Mouse (Mus musculus) lung, embryonic 15.5 days (tissue): ENCODE data around the gene Gm44790. TPM values are rescaled to one million over a fixed set of nuclear protein-coding genes. Genes with fewer than 3 reads are reported as not detected.

Experiments
- ATAC-seq: fragments of 200-750 bp; cut with Nextera tagmentation; 2 replicates; pipeline ENCODE4 v1.8.0; 2017; ENCODE audit warnings: moderate number of reproducible peaks, borderline replicate concordance; ENCODE audit not compliant: low FRiP score, low TSS enrichment; ENCODE audit errors: extremely low read depth
- H3K27ac ChIP-seq: fragments of 300-500 bp; sonication (generic); 2 replicates; pipeline ENCODE4 v1.5.1; 2015; ENCODE audit warnings: moderate library complexity, mild to moderate bottlenecking, inconsistent platforms
- H3K27me3 ChIP-seq: fragments of 300-500 bp; sonication (generic); 2 replicates; pipeline ENCODE4 v1.6.1; 2015; ENCODE audit warnings: inconsistent platforms
- H3K36me3 ChIP-seq: fragments of 300-500 bp; sonication (generic); 2 replicates; pipeline ENCODE4 v1.6.1; 2015; ENCODE audit warnings: inconsistent platforms
- H3K4me1 ChIP-seq: fragments of 300-500 bp; sonication (generic); 2 replicates; pipeline ENCODE4 v1.6.1; 2015; ENCODE audit warnings: inconsistent platforms
- H3K4me2 ChIP-seq: fragments of 300-500 bp; sonication (generic); 2 replicates; pipeline ENCODE4 v1.6.1; 2015; ENCODE audit warnings: inconsistent platforms, mild to moderate bottlenecking, moderate library complexity
- H3K4me3 ChIP-seq: fragments of 300-500 bp; sonication (generic); 2 replicates; pipeline ENCODE4 v1.5.1; 2015; ENCODE audit warnings: mild to moderate bottlenecking, inconsistent platforms
- H3K9ac ChIP-seq: fragments of 300-500 bp; sonication (generic); 2 replicates; pipeline ENCODE4 v1.6.1; 2015; ENCODE audit warnings: inconsistent platforms
- H3K9me3 ChIP-seq: fragments of 300-500 bp; sonication (generic); 2 replicates; pipeline ENCODE4 v1.6.1; 2016; ENCODE audit warnings: inconsistent platforms
- WGBS: fragments of 180-500 bp; shearing (Covaris S2); methylation state at CpG from one replicate; pipeline ENCODE4 v1.1.7; 2015; 5-methylcytosine and 5-hydroxymethylcytosine counted together
- polyA plus RNA-seq: library from polyadenylated mRNA; unstranded; fragments of >200 nt; fragmentation: Nextera tagmentation; extraction: Ambion mirVana; gene quantifications from 2 replicates; pipeline ENCODE4 v1.2.1, GENCODE M21; 2015

The Gm44790 gene
- polyA plus RNA-seq, 1 experiment from 2014 or later, result 1.3 TPM

DNA sequence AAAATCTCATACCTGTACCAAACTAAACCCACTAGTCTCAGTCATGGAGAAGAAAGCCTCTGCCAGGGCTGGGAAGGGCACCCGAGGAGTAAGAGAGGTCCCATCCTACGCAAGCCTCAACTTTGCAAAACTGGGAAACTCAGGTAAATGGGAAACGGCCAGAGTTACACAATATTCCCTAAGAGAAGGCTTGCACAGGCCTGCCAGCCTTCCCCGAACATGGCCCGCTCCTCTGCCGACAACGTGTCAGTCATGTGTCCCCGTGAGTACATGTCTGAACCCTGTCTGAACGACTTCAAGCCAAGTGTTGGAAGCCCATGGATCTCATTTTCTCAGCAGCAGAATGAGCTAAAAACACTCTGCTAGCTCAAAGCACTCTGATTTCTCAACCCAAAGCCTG lies 31.4 kb upstream of the Gm44790 start:
- ATAC-seq, result no peak
- WGBS, result 88% methylated on average over 9 of the region's 9 CpGs
- Histone ChIP-seq H3K4me1 (peaks cover 23% of the 10 kb centered on the region), H3K36me3 (peaks cover 26% of the 10 kb centered on the region), H3K27ac (no peak overlapping the region), H3K4me3 (no peak overlapping the region), H3K27me3 (no peaks in the 10 kb centered on the region), H3K9ac (no peak overlapping the region), H3K4me2 (peak overlapping the region; percentile 79), H3K9me3 (no peaks in the 10 kb centered on the region)

DNA sequence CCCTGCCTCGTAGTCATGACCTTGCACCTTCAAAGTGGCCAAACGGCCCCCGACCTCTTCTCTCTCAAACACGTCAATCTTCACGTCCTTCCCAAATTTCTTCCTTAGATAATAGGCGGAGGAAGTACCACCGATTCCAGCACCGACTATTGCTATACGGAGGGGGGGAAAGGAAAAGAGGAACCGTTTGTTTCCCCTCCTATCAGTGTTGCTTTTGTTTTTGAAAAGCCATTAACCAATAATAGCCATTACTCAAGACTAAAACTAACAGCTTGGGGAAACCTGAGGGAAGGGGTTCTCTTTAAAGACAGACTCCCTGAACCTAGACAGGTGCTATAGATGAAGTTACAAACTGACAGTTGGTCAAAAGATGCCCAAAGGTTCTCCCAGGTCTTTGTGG lies 30.5 kb upstream of the Gm44790 start:
- ATAC-seq, result no peak
- H3K9ac ChIP-seq, result peak overlapping the region; percentile 85
- peak overlapping the region; percentile 84 for H3K4me3 ChIP-seq
- H3K27me3 ChIP-seq, result no peaks in the 10 kb centered on the region
- WGBS, result 15% methylated on average over 10 of the region's 10 CpGs
- H3K4me2 ChIP-seq, result peak overlapping the region; percentile 79
- peak overlapping the region; percentile 91; the same call in 1 of the 2 replicates for H3K27ac ChIP-seq
- no peaks in the 10 kb centered on the region for H3K9me3 ChIP-seq
- peaks cover 27% of the 10 kb centered on the region for H3K4me1 ChIP-seq
- peaks cover 17% of the 10 kb centered on the region for H3K36me3 ChIP-seq

DNA sequence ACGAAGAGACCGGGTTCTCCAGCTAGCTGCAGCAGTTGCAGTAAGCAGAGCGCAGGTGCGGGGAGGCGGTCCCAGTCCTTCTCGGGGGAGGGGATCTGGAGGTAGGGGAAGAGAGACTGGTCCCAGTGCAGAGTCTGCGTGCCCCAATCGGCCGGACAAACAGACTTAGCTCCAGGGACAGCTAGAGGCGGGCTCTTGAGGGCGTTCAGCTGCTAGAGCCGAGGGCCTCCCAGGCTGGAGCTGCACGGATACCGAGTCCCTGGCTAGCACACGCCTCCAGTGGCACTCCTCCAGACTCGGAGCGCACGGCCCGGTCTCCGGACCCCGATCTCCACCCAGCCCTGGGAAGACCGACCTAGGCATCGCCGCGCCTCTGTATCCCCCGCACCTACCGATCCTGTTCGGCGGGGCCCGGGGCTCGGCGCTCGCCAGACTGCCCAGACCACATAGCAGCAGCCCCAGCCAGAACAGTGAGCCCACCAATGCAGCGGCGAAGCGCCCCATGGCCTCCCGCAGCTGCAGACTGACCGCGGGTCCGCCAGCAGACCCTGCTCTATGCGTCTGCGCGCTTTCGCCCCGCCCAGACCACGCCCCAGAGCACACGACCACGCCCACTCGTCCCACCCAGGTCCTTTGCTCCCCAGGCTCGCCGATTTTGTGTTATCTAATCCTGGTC lies 29.7 kb upstream of the Gm44790 start, which contains the start of gene Pcyox1:
Gene Pcyox1, minus strand, starts transcription at position 574 of the 676 bp plus-strand sequence.
- peaks cover 10% of the 10 kb centered on the region for H3K36me3 ChIP-seq
- WGBS, result 0% methylated on average over 51 of the region's 51 CpGs
- ATAC-seq, result peak; percentile 96
- H3K27ac ChIP-seq, result peak within 1 kb of the TSS; percentile 91
- peak within 1 kb of the TSS; percentile 79 for H3K4me2 ChIP-seq
- H3K4me1 ChIP-seq, result peaks cover 27% of the 10 kb centered on the region
- peak within 1 kb of the TSS; percentile 84 for H3K4me3 ChIP-seq
- no peaks in the 10 kb centered on the region for H3K27me3 ChIP-seq
- H3K9me3 ChIP-seq, result no peaks in the 10 kb centered on the region
- peak within 1 kb of the TSS; percentile 85 for H3K9ac ChIP-seq

DNA sequence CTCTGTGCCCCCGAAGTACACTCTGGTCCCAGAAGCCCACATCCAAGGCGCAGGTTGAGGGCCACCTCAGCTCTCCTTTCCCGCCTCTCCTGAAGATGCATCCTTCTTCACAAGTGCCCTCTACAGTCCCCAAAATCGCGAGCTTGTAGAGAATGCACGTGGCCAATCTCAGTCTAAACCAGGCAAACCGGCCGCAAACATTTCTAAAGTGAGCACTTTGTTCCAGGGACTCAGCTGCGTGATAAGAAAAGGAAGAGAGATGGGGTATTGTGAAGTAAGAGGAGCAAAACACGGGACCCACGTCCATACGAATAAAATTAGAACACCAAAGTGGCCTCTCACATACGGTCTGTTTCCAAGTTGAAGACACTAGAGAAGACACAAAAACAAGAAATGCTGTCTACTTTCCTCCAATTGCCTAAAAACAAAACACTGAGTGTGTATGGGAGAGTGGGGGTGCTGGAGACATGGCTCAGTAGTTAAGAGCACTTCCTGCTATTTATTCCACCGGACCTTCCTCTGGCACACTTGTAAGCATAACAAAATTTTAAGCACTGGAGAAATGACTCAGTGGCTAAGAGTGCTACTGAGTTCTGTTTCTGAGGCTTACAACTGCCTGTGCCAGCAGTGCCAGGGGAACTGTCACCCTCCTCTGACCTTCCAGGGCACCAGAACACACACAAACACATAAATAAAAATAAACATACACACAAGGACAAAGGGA lies 29.0 kb upstream of the Gm44790 start:
- Histone ChIP-seq H3K27me3 (no peaks in the 10 kb centered on the region), H3K9me3 (no peaks in the 10 kb centered on the region), H3K36me3 (peaks cover 4% of the 10 kb centered on the region; the same call in 1 of the 2 replicates), H3K4me3 (peak overlapping the region; percentile 84), H3K4me2 (peak overlapping the region; percentile 79), H3K4me1 (peaks cover 27% of the 10 kb centered on the region), H3K9ac (peak overlapping the region; percentile 85), H3K27ac (peak overlapping the region; percentile 91)
- no peak; the same call in 1 of the 2 replicates for ATAC-seq
- 2% methylated on average over 14 of the region's 14 CpGs for WGBS

DNA sequence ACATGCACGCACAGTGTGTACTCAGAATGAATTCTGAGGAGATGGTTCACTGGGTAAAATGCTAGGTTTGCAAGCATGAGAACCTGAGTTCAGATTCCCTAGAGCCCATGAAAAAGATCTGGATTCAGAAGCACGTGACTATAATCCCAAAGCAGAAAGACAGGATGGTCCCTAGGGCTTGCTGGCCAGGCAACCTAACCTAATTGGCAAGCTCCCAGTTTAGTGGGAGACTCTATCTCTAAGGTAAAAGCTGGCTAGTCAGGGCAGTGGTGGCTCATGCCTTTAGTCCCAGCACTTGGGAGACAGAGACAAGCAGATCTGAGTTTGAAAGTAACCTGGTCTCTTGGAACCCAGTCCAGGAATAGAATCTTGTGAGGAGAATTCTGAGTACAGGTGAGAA lies 27.5 kb upstream of the Gm44790 start:
- H3K4me3 ChIP-seq, result no peak overlapping the region
- peaks cover 2% of the 10 kb centered on the region; the same call in 1 of the 2 replicates for H3K36me3 ChIP-seq
- H3K4me2 ChIP-seq, result no peak overlapping the region
- H3K9ac ChIP-seq, result no peak overlapping the region
- H3K9me3 ChIP-seq, result no peaks in the 10 kb centered on the region
- no peak overlapping the region for H3K27ac ChIP-seq
- H3K27me3 ChIP-seq, result no peaks in the 10 kb centered on the region
- 83% methylated on average over 2 of the region's 2 CpGs for WGBS
- H3K4me1 ChIP-seq, result peaks cover 30% of the 10 kb centered on the region
- no peak for ATAC-seq

DNA sequence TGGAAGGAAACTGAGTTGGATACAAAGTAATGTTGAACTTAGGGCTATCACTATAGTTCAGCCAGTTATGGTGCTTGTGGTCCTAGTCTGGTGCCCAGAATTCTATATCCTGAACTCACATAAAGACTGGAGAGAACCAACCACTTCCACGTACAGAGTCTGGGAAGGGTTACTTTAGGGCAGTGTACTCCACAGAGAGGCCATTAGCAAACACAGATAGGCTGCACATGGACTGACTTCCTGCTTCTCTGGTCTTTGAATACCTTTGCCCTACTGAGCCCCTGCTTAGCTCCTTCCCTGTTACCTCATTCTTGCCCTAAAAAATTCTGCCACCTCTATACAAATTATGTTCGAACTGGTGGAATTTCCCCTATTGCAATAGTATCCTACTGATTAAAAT lies 26.5 kb upstream of the Gm44790 start:
- Histone ChIP-seq H3K4me3 (no peak overlapping the region), H3K27me3 (no peaks in the 10 kb centered on the region), H3K36me3 (no peaks in the 10 kb centered on the region), H3K4me1 (peaks cover 26% of the 10 kb centered on the region), H3K9ac (no peak overlapping the region), H3K4me2 (no peak overlapping the region), H3K27ac (no peak overlapping the region), H3K9me3 (no peaks in the 10 kb centered on the region)
- no peak for ATAC-seq
- WGBS, result 68% methylated on average over 2 of the region's 2 CpGs

DNA sequence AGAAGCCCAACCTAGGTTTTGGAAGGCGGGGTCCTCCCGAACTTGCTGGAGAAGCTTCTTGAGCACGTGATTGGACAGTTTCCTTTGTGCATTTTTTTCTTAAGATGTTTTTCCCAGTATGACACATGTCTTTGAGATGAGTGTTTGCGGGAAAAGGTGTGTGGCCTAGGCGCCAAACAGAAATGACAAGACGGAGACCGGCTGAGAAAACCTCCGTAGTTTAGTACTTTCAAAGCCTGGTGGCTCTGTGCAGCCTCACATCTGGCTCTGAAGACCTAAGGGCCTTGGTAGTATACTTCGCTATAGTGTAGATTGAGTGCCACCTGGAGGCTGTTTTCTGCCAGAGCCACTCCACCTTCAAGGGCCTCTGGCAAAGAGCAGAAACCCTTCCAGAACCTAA lies 25.5 kb upstream of the Gm44790 start:
- 2% methylated on average over 9 of the region's 9 CpGs for WGBS

DNA sequence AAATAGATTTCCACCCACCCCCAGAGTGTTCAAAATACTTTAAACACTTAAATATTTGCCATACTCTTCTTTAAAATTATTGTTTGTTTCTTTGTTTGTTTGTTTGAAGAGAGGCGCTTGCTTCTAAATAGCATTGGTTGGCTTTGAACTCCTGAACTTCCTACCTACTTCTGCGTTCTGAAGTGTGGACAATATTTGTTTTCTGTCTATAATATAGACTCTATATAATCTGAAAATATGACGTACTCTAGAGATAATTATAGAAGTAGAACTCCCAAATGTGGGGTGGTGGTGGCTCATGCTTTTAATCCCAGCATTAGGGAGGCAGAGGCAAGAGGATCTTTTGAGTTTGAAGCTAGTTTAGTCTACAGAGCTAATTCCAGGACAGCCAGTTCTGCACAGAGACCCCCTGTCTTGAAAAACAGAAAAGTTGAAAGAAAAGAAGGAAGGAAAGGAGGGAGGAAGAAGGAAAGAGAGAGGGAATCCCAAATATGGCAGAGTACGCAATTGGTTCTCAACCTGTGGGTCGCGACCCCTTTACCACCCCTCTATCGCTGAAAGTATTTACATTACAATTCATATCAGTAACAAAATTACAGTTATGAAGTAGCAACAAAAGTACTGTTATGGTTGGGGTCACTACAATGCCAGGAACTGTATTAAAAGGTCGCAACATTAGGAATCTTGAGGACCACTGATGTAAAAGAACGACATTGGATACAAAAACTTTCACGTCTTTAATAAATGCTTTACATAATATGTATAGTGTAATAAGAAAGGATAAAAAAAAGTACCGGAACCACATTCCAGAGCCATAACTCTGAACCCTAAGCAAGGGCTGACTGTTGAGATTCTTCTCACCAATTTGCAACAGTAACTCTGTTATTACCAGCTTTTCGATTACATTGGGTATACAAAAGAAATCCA lies 23.5 kb upstream of the Gm44790 start:
- Histone ChIP-seq H3K9ac (peak overlapping the region; percentile 36), H3K4me2 (peak overlapping the region; percentile 59), H3K4me3 (peak overlapping the region; percentile 70), H3K4me1 (peaks cover 18% of the 10 kb centered on the region; the same call in 1 of the 2 replicates), H3K36me3 (peaks cover 11% of the 10 kb centered on the region; the same call in 1 of the 2 replicates), H3K27me3 (no peaks in the 10 kb centered on the region), H3K9me3 (no peaks in the 10 kb centered on the region), H3K27ac (peak overlapping the region; percentile 33; the same call in 1 of the 2 replicates)
- no peak for ATAC-seq
- 30% methylated on average over 12 of the region's 12 CpGs for WGBS

More for the DNA sequence above, 25.5 kb upstream of the Gm44790 start:
- Histone ChIP-seq H3K4me2 (peak overlapping the region; percentile 50), H3K27me3 (no peaks in the 10 kb centered on the region), H3K4me3 (peak overlapping the region; percentile 18), H3K27ac (no peak overlapping the region), H3K9ac (no peak overlapping the region), H3K36me3 (no peaks in the 10 kb centered on the region), H3K9me3 (no peaks in the 10 kb centered on the region), H3K4me1 (peaks cover 19% of the 10 kb centered on the region)
- ATAC-seq, result no peak

DNA sequence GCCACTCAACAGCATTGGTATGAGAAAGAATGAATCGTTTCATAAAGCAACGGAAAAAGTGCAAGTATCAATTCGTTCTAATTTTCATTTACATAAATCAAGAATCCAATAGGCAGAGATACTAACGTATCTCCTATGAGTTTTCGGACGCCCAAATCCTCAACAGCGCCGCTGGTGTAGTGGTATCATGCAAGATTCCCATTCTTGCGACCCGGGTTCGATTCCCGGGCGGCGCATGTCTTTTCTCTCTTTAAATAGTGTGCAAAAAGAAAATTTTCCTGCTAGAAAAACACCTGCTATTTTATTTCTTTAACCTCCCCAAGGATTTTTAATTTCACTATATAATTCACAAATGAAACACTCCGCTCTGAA lies 22.7 kb upstream of the Gm44790 start:
- Histone ChIP-seq H3K4me1 (peaks cover 18% of the 10 kb centered on the region; the same call in 1 of the 2 replicates), H3K36me3 (peaks cover 11% of the 10 kb centered on the region; the same call in 1 of the 2 replicates), H3K9ac (peak overlapping the region; percentile 36), H3K27ac (peak overlapping the region; percentile 97), H3K27me3 (no peaks in the 10 kb centered on the region), H3K4me3 (peak overlapping the region; percentile 70), H3K4me2 (peak overlapping the region; percentile 59), H3K9me3 (no peaks in the 10 kb centered on the region)
- ATAC-seq, result peak; percentile 68; the same call in 1 of the 2 replicates
- under 1% methylated on average over 15 of the region's 15 CpGs for WGBS

DNA sequence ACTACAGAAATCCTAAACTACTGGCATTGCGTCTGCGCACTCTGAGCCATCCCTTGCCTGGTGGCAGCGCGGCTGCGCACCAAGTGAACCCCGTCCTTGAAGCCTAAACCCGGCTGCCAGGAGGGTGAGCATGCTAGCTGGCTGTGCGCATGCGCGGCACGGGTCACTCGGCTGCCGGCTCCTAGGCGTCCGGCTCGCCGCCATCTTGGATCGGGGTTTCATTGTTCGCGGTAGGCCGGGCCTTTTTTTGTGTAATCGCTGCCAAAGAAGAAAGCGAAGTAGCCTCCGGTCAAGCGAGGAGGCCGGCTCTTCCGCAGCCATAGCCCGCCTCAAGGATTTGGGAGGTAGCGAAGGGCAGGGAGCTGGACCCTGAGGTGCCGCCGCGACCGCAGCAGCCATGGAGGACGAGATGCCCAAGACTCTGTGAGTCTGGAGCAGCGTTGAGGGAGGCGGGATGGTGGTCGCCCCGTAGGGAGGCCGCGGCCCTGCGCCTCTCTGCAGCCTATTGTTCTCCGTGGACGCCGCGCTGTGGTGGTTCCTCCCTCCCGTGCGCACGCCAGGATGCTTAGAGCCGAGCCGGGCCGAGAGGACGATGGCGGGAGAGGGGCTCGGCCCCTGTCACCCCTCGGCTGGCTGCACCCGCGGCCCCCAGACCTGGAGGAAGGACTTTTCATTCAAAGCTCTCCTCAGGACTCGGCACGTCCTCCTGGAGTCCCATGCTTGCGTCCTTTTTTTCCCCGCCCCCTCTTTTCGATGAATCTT lies 22.2 kb upstream of the Gm44790 start, which contains the start of gene Tia1:
Gene Tia1, plus strand, starts transcription at position 120 of the 762 bp plus-strand sequence.
- H3K4me3 ChIP-seq, result peak within 1 kb of the TSS; percentile 70
- under 1% methylated on average over 55 of the region's 62 CpGs for WGBS
- no peaks in the 10 kb centered on the region for H3K27me3 ChIP-seq
- H3K4me1 ChIP-seq, result peaks cover 18% of the 10 kb centered on the region; the same call in 1 of the 2 replicates
- H3K36me3 ChIP-seq, result peaks cover 11% of the 10 kb centered on the region; the same call in 1 of the 2 replicates
- H3K9me3 ChIP-seq, result no peaks in the 10 kb centered on the region
- H3K9ac ChIP-seq, result peak within 1 kb of the TSS; percentile 86
- peak within 1 kb of the TSS; percentile 97 for H3K27ac ChIP-seq
- peak within 1 kb of the TSS; percentile 59 for H3K4me2 ChIP-seq
- peak; percentile 98 for ATAC-seq
